Mouse (Mus musculus): Measurements from ENCODE around the gene Chmp1a.

DNA sequence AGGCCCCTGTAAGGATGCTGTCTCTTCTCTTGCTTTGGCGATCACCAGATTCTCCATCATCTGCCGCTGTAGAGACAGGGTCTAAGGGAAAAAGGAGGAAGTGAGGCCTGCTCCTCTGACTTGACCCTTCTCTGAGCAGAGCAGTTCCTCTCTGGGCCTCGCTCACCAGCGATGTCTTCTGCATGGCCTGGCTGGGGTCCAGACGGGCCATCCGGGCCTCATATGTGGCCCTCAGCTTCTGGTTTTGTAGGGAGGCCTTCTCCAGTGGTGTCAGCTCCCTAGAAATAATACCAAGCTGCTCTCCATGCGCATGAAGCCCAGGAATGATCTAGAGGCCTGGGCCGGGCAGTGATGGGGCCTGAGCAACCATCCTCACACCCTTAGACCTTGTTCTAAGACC, 36.0 kb upstream of the Chmp1a start:
- TF ChIP-seq CTCF (IDR thresholded peaks at IDR 0.05; ENCODE audit: extremely low read depth, insufficient read depth, insufficient read length, insufficient replicate concordance) (no peak), POLR2A (IDR thresholded peaks at IDR 0.05; ENCODE audit: low read depth, low read length) (no peak)
